Mouse (Mus musculus): ENCODE results near the gene H2al1g.
"Not testable (repeated sequence)": the region's sequence is repeated elsewhere in the genome, so short reads cannot be mapped to it uniquely, and the experiment has no call there.

GRCm38 (mm10) chrX:11314858-11315257 lies 3.2 kb upstream of the H2al1g start, which contains the start of gene H2al1f:
- not testable (repeated sequence) for TF ChIP-seq CTCF, EP300 (IDR thresholded peaks at IDR 0.05; ENCODE audit: low read depth)

All from liver, postnatal 0 days (tissue).